Mouse (Mus musculus) lung, postnatal 0 days (tissue): ENCODE measurements around the gene Gm4756.
"Not testable (repeated sequence)": the region's sequence is repeated elsewhere in the genome, so short reads cannot be mapped to it uniquely, and the experiment has no call there.

Experiments used
- CTCF ChIP-seq: IDR thresholded peaks from 2 replicates; pipeline ENCODE4 v1.5.1; 2016; ENCODE audit warnings: antibody characterized with exemption, mild to moderate bottlenecking
- EP300 ChIP-seq: IDR thresholded peaks from 2 replicates; pipeline ENCODE4 v1.6.1; 2016; ENCODE audit warnings: antibody characterized with exemption, mild to moderate bottlenecking, control low read depth

DNA sequence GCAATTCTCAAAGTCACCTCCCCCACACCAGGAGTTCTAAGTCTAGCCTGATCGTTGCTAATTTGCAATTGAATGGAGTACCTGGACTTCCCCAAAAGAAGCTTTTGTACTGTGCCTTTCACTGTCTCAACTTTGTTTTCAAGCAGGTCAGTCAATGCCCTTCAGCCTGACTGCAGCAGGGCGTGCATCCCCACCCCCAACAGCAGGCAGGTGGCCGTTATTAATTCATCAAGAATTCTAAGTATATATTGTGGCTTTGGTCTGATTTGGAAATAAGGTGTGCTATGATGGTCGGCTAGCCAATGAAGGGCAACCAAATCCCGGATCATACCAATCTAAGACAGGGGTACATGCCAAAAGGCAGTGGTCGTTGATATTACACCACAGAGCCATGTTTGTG is 38.3 kb upstream of the Gm4756 start:
- TF ChIP-seq CTCF, EP300: not testable (repeated sequence)
